Mouse (Mus musculus) liver (tissue): ENCODE measurements at regions not wholly inside any gene's neighbourhood (a gene's known extent, or its start where the extent isn't known, plus 50 kb on each side); places are given as distances from the start of the nearest gene placed in this dataset.
A peak's percentile ranks its signal among the peaks of the same experiment; 100 is the strongest.
"Not testable (repeated sequence)": the region's sequence is repeated elsewhere in the genome, so short reads cannot be mapped to it uniquely, and the experiment has no call there.

Experiments used
- DNase-seq: peaks from one replicate; pipeline ENCODE4 v3.0.0-alpha.2; 2020; ENCODE audit warnings: mixed read lengths

DNA sequence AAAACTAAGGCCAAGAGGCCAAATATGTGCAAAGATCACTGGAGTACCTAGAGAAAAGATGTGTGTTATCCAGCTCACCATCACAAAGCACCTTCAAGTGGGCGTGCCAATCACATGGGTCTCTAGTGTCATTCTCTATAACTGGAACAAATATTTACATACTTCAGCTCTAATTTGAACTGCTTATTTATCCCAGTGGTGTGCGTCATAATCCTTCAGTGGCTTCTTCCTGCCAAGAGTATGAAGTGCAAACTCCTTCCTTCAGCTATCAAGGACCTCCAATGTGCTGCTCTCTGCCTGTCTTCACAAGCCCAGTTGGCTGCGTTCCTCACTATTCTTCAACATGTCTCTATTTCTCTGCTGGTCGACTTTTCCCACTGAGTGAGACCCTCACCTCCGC lies 227.1 kb downstream of the Snx19 start:
- no peak for DNase-seq

DNA sequence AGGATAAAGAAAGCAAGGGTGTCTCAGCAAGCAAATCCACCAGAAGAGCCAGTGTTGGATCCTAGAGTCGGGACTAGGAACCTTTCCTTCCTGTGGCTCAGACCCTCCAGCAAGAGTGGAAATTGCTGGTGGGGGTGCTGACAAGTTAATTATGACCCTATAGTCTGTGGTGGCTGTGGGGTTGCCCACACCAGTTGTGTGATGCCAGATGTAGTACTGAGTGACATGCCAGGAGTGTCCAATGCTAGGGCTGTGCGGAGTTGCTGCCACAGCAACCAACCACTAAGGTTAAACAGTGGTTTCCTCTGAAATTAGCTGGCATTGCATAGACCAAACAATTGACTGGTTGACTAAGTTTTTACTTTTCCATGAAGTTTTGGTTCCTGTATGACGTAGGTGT lies 226.3 kb downstream of the Snx19 start:
- no peak for DNase-seq

DNA sequence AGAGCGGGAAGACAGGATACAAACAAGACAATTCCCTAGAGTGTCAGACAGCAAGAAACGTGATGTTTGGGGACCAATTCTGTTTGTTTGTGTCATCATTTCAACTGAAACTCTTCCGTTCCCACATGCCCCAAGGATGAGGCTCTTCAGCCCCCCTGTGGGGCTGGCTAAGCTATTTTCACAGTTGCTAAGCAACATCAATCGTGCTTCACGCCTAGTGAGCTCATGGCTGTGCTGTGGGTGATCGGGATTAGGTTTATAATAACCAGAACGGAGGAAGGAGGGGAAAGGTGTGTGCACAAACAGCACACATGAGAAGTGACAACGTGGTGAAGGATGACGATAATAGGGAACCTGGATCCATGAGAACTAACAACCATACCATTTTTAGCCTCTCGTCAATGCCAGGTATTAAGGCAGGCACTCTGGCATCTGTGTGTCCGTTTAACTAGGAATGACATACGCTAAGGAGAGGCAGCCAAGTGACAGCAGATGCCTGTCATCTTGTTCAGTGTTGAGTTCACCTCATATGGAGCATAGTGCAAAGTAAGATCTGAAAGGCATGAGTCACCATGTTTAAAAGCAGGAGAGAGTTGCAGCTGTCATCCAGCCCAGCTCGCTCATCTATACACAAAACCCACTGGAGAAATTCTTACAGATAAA lies 222.6 kb downstream of the Snx19 start:
- no peak for DNase-seq

DNA sequence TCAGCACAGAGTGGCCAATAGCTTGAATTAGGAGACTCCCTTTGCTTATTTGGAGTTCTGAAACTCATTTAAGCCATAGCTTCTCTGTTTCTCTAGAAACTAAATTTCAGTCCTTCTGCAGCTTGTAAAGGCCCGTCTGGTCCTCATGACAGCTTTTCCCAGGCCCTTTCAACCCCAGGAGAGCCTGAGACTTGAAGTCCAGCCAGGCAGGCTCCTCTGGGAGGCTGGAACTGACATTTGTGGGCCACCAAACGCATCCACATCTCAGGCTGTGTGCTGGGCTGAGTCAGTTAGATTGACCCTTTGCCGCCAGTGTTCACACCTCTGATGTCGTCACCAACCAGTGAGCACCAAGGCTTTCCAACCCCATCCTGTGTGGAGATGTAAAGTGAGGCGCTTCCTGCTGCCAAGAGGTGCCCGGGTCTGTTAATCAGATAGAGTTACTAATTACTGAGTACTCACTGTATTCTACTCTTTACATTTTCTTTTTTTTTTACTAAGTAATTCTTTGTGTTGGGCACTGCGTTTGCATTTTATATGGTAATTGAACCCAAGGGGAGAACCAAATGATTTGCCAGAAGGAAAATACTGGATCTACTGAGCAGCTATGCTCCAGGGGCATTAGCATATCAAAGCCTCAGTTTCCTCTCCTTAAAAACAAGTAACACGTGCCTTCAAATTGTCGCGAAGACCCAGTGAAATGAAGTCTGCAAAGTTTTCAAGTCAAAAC lies 207.0 kb downstream of the Snx19 start:
- no peak for DNase-seq

DNA sequence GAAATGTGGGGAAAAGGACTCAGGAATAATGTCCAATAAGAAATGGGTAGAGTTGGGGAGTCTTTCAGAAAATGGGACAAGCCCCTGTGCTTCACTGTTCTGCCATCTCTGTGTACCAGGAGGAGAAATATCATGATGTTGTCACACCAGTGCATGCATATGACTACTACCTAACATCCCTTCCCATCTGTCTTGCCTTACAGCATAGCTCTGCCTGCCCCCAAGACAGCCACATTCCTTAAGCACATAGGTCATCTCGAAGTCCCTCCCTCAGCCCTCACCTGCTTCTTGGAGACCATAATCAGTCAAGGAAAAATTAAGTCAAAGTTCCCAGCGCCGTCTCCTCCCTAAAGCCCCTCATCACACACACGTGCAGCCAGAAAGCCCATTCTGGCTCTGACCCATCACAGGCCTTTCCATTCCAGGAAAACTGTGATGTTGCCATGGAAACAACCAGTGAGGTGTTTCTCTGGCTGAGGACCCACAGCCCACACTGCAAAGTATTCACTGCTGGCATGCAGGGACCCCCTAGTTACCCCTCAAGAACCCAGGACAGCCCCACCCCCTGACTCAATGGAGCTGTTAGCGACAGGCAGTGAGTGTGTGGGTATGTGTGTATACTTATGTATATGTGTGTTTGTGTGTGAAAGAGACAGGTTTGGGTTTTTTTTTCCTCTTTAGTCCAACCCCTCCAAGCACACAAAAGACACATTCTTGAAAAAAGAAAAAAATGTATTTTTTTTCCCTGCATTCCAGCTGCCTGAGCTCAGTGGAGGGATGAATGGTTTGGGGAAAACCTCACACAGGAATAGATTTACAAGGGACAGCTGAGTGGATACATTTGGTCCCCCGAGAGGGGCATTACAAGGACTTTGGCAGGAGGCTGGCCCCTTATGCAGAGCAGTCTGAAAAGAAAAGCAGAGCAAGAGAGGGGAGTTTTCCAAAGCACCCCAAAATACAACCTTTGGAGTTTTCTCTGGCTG lies 205.5 kb downstream of the Snx19 start:
- peak; percentile 3 for DNase-seq

DNA sequence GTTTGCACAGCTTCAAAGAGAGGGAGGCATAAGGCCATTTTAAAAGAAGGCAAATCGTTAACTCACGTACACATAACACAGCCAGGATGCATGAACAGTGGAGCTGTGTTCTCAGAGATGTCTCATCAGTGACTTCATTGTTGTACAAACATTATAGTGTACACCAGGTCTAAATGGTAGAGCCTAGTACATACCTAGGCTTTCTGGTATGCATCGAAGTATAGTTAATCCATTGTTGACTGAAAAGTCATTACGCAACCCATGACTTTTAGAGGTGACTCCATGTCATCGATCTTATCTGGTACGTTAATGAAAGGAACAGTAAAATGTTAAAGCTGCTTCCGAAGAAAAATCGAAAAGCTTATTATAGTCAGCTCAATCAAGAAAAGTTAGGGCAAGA lies 198.7 kb downstream of the Snx19 start:
- DNase-seq, result no peak

DNA sequence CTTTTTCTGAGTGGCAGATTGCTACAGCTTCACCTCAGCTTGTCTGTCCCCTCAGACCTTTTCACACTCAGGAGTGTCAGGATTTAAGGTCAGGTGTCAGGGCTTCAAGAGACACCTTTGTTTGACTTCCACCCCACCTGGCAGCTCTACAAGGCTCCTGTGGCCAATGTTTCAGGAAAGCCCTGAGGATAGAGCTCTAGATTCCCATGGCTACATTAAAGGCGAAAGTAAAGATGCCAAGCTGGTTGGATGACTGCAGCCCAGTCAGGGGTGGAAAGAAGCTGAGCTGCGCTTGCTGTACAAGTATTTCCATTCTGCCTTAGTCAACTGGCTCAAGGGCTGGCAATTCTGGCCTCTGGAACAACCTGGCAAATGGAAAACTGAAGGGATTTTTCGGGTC lies 198.2 kb downstream of the Snx19 start:
- DNase-seq, result no peak

DNA sequence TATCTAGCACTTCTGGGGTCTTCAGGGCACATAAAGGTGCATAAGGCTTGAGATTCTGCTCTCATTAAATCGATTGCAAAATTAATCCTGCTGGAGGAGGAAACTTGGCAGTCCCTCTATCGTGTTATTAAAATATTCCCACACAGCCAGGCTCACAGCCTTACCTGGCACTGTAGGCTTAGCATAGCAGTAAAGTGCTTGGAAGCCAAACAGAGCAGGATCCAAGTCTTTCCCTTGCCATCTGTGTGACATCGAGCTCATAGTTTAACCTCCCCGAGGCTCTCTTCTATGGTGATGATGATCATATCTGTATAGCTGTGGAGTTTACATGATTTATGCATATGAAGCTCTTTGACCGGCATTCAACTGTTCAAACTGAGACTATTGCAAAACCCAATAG lies 197.6 kb downstream of the Snx19 start:
- DNase-seq, result no peak

DNA sequence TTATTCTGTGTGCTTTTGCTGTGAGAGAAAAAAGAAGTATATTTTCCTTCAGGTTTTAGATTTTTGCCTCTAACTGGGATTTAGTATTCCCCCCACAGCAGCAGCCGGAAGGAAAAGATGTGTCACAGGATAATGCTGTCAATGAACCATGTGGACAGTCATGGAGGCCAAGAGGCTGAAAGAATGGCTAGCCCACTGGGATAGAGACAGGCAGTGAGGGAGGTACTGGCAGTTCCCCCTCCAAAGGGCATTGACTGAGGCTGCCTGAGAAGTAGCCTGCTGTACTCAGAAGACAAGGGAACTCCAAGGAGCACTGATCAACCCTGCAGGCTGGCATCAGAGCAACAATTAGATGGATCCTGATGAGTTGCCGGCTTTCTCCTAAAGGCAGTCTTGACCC lies 192.4 kb downstream of the Snx19 start:
- DNase-seq, result no peak

DNA sequence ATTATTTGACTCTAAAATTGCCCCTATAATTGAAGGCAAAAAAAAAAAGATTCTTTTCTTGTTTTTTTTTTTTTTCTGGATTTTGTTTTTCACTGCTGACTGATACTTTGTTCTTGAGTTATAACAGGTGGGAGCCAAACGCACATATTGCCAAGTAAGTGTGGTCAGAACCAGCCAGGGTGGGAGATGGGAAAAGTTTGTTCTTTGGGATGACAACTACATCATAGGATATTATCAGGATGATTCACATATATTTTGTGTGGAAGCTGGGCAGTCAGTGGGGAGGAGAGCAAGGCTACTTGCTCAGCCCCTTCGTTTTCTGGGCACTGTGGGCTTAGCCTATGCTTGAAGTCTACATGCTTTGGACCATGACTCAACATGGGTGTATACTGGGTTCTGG lies 191.3 kb downstream of the Snx19 start:
- DNase-seq, result no peak

DNA sequence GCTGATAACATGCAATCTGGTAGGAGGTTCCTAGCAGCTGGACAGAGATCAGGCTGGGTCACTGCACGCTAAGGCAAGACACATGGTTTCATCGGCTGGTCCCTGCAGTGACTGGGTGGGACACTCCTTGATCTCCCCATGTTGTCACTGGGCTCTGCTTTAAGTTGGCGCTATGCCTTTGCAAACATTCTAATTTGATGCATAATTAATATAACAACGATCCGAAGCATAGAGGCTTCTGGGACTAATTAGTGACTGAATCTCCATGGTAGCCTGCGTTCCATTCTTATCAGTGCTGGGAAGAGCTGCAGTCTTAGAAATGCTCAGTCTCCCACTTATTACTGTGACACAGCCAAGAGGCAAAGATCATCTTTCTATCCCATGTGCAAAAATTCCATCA lies 186.8 kb downstream of the Snx19 start:
- DNase-seq, result no peak

DNA sequence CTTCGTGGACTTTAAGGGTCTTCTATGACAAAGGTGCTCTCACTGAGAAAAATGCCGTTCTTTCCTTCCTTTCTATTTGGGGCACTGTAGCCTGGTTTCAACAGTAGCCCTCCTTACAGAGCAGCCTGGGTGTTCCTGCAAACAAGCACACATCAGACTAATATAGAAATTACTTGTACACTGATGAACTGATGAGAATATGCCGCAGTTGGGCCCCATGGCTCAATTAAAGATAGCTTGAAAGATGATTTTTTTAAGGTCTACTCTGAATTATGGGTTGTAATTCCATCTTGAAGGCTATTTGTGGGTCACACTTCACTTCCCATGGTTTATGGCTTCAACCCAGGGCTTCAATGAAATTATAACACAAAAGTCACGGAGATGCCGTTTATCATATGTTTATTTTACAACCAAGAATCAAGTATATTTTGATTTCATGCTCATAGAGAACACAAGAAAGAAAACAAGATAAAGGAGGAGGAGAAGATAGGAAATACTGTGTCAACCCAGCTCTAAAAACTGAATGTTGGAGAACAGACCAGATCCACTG lies 186.2 kb downstream of the Snx19 start:
- DNase-seq, result no peak

DNA sequence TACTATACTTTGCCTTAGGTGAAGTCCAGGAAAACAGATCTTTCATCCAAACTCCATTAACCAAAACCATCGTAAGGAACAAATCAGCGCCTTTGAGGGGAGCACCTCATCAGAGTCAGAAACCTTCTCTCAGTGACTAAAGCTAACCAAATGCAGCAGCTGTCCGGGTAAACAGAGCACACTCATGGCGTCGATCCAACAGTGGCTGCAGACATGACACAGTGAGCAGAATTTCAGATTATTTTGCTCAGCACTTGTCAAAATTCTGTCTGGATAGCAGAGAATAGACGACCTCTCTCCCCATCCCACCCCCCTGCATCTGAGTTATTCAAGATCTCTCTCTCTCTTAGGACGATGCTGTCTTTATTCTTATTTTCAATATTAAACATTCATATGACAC lies 183.4 kb downstream of the Snx19 start:
- no peak for DNase-seq

DNA sequence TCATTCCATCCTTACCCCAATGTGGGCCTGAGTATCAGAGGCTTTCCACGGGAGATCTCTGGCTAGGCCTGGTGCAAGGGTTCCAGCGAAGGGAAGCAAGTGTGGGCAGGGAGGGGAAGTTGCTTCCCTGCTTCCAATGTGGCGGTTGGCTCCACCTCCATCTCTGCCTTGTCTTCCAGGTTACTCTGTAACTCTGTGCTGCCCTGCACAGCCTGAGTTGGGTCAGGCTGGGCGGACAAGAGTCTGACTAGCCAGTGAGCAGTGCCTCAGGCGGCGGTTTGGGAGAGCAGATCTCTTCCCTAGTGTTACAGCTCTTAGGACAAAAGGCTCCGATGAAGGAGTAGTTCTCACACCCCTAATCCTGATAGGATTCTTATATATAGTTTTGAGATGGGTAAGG lies 172.8 kb downstream of the Snx19 start:
- DNase-seq, result no peak

DNA sequence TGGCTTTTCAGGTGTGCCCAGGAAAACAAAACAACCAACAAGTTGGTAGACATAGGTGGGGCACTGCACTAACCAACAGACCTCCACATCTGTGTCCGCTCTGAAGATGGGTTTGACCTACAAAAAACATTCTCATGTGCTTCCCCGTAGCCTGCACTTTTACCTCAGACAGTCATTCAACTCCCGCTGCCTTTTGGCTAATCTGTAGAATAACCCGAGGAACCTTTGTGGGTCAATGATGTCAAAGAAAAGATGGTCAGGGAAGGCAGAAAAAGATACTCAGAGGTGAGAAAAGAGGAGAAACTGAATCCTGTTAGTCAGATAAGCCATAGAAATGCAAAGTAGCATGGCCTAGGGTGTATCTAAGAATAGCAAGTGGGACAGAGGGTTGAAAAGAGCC lies 170.8 kb downstream of the Snx19 start:
- no peak for DNase-seq

DNA sequence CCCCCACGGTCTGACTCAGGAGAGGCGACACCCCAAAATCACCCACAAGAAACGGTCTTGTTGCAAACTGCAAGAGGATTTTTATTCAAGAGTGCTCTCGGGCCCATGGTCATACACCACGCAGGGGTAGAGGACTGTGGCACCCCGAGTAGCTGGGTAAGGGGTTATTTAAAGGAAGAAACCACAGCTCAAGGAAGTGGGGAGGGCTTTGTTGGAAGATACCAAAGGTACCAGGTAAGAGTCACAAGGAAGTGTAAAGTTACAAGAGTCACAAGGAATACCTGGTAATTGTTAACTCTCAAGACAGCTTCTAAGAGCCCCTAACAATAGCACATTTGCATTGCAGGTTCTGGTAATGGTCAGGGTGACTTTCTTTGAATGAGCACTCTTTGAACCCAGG lies 170.2 kb downstream of the Snx19 start:
- DNase-seq, result not testable (repeated sequence)

DNA sequence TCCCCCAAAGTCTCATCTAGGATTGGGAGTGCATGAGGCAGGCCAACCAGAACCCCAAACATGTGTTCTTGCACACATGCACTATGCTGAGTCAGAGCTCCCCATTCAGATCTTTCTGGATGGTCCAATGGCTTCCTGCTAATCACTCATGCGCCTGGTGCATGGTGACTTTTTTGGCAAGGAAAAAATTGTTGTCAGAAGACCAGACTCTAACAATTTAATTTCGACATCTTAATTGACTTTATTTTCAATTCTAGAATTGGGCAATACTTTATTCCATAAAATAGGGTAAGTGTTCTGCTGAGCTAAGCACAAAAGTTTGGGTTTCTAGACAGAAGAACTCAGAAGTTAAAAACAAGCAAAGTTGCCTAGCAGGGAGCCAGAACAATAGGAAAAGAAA lies 165.7 kb downstream of the Snx19 start:
- no peak for DNase-seq

DNA sequence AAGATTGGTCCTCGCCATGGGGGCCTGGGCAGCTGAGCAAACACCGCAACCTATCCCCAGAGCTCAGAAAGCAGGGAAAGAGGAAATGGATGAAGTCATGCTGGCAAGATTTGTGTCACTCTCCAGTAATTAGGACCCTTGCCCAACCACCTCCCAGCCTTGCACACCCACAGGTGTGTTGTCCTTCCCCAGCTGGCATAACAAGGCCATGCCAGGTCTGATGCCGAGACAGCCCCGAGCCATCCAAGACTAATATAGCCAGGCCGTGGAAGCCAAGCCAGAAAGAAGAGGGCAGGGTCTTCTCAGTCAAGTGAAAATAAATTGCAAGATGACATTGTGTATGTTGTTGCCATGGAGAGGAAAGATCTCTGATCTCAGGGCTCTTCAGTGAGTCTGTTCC lies 164.3 kb downstream of the Snx19 start:
- DNase-seq, result no peak

DNA sequence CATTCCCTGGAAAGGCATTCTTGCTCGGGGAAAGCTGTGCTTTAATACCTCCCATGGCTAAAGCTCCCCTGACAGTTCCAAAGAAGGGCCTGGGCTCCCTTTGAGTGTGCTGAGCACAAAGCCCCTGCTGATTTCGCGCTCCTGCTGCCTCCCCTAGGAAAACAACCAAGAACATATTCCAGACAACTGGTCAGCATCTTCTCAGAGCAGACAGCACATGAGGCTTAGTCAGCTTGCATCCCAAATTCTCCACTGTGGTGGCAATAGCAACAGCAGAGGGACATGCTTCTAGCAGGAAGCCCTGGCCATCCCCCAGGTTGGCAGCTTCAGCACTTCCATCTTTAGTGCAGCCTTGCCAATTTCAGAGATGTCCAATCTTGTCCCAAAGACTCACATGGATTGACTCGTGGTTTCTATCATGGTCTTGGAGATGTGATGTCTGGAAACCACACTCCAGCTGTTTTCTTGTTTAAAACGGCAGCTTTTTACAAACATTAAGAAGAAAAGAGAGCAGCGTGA lies 163.8 kb downstream of the Snx19 start:
- no peak for DNase-seq

DNA sequence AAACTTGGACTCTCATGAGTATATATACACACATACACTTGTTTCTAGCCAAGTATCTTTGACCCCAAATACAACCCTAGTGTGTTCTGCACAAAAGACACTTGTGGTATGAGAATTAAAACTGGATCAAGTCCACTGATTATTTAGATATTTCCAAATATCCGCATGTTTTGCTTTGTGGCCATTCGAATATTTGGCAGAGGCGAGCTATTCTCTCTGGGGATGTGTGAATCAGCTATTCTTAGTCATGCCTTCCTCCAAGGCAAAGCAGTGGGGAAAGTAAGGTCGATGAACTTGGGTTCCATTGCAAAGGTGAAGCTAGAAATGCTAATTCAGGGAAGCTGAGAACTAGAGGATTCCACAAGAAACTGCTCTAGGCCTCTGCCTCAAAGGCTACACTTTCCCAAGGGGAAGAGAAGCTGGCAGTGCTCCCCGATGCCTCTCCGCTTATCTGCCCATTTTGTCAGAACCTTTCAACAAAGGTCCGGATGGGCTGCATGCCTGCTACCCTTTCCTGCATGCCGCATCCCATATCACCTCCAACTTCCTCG lies 154.4 kb downstream of the Snx19 start:
- no peak for DNase-seq

DNA sequence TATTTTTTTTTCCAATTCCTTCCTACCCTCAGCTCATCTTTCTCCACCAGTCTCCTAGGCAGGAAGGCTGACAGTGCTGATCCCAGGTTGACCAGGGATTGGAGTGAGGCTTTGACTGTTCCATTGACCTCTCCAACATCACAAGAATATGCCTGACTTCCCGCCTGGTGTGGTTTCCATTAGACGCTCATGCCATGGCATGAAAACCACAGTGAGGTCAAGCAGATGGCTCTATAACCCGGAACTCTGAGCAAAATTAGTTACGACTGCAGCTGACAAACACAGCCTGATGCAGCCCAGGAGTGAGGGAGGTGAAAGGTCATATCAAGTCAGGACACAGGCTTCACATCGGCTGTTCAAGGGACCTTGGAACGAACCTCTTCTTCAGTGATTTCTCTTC lies 153.6 kb downstream of the Snx19 start:
- DNase-seq, result no peak

DNA sequence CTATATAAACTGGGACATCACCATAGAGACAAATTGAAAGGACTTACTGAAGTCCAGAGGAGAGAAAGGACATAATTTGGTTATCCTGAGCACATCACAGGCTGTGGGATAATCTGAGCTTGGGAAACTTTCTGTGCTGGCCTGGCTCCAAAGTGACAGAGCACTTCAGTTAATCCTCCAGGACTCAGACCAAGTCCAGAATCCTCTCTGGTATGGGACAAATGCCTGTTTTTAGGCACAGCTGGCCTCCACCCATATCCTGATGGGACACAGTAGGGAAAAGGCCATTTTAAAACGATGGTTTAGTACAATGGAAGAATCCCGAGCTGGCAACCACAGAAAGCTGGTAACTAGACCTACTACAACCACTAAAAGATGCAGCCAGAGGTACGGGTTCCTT lies 151.3 kb downstream of the Snx19 start:
- DNase-seq, result no peak

DNA sequence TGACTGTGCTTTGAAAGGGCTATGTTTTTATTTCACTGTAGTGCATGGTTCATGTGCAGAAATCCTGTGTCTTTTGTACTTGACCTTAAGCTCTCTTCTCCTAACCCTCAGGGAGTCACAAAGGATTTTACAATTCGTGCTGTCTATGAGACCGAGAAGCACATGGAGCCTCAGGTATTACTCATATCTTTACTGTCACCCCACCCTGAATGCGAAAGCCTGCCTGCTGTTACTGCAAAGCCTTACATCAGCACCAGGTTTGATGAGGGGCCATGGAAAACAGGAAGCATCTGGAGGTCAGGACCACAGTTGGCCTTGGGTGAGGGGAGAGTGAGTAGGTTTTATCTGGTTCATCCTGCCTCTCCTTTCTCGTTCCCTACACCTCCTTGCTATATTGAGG lies 150.3 kb downstream of the Snx19 start:
- no peak for DNase-seq
